Mouse (Mus musculus): ENCODE data around the gene Odf2.

GRCm38 (mm10) chr2:29944723-29945122 is 55.7 kb downstream of the Odf2 start:
- TF ChIP-seq CTCF (IDR thresholded peaks at IDR 0.05) (no peak), EP300 (IDR thresholded peaks at IDR 0.05) (peak; percentile 94)
